Mouse (Mus musculus) lung, postnatal 0 days (tissue): Measurements from ENCODE around the gene Draxin.

ENCODE experiments used
- CTCF ChIP-seq: IDR thresholded peaks from 2 replicates; pipeline ENCODE4 v1.5.1; 2016; ENCODE audit warnings: antibody characterized with exemption, mild to moderate bottlenecking
- EP300 ChIP-seq: IDR thresholded peaks from 2 replicates; pipeline ENCODE4 v1.6.1; 2016; ENCODE audit warnings: antibody characterized with exemption, mild to moderate bottlenecking, control low read depth

GRCm38 (mm10) chr4:148085907-148086305 lies 44.6 kb downstream of the Draxin start:
- TF ChIP-seq CTCF (no peak), EP300 (no peak)
